Mouse (Mus musculus): ENCODE results near the gene Ap3d1. TPM values are rescaled to one million over a fixed set of nuclear protein-coding genes. Genes with fewer than 3 reads are reported as not detected.
A peak's percentile ranks its signal among the peaks of the same experiment; 100 is the strongest.

The Ap3d1 gene
- polyA plus RNA-seq, 1 experiment from 2014 or later = 69.3 TPM

DNA sequence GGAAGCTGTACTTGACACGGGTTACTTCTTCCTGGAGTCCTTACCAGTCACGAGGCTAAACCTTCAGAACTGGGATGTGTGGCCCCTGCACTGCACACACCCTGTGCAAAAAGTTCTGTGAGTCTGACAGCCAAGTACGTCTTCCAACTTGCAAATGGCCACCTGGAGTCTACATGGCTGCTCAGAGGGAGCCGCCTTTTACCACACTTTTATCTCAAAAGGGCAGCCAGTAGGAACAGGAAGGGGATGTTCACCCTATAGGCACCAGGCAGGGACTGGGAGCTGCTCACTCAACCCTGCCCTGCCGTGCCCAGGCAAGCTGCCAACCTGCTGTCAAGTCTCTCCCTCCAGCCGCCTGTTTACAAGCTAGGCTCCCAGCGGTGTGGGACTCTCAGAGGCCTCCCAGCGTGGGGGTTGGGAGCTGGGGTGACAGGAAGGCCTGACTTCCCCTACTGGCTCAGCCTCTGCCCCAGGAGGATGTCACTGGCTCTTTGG is 64.1 kb downstream of the Ap3d1 start, which contains the start of gene Mknk2:
TSS of gene Mknk2 (minus strand) at position 171 of the 495 bp plus-strand sequence.
- Histone ChIP-seq H3K27ac (ENCODE audit: low read depth, low read length) (peak within 1 kb of the TSS; percentile 94), H3K4me3 (ENCODE audit: low read depth, low read length) (peak within 1 kb of the TSS; percentile 81), H3K4me2 (ENCODE audit: low read depth) (peak within 1 kb of the TSS; percentile 86), H3K36me3 (ENCODE audit: control insufficient read depth, insufficient read depth, low read length) (no peaks in the 10 kb centered on the region), H3K9me3 (ENCODE audit: control insufficient read depth, low read length) (no peaks in the 10 kb centered on the region), H3K27me3 (ENCODE audit: control insufficient read depth, insufficient read depth, low read length) (no peaks in the 10 kb centered on the region), H3K9ac (ENCODE audit: low read length) (peak within 1 kb of the TSS; percentile 77), H3K4me1 (ENCODE audit: control insufficient read depth, insufficient read depth, low read length) (peaks cover 29% of the 10 kb centered on the region)
- 41% methylated on average over 8 of the region's 8 CpGs for WGBS
- no peak for DNase-seq (ENCODE audit: low spot score)
- no peak for ATAC-seq (ENCODE audit: insufficient read depth, low FRiP score, low TSS enrichment)

DNA sequence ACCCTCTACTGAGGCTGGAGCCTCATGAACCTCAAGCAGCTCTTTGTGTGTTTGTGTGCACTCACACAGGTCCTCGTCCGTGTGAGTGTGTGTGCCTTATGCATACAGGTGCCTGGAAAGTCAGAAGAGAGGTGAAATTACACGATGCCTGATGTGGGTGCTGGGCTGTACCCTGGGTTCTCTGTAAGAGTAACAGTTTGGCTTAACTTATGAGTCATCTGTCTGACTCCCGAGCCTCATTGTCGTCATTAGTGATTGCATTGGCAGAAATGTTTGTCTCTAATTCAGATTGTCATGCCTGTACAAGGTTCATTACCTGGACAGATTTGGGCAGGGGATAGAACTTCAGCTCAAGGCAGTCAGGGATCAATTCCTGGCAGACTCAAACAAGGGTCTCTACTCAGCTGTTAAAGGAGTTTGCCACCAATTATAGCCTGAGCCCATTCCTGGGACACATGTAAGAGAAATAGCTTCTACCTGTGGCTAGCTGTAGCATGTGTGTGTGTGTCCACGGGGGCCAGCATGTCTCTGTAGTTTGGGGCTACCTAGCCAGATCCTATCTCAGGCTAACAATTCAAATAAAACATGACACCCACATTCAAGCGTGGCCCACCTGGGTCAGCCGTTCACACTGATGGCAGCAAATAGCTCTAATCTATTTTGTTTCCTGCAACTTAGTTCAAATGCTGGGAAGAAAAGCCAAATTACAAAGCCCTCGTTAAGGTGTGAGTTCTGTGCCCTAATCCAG is 64.8 kb downstream of the Ap3d1 start:
- Histone ChIP-seq H3K4me3 (ENCODE audit: low read depth, low read length) (peak overlapping the region; percentile 81), H3K4me1 (ENCODE audit: control insufficient read depth, insufficient read depth, low read length) (peaks cover 29% of the 10 kb centered on the region), H3K27me3 (ENCODE audit: control insufficient read depth, insufficient read depth, low read length) (no peaks in the 10 kb centered on the region), H3K9ac (ENCODE audit: low read length) (peak overlapping the region; percentile 77), H3K9me3 (ENCODE audit: control insufficient read depth, low read length) (no peaks in the 10 kb centered on the region), H3K36me3 (ENCODE audit: control insufficient read depth, insufficient read depth, low read length) (peaks cover 1% of the 10 kb centered on the region; the same call in 1 of the 2 replicates), H3K27ac (ENCODE audit: low read depth, low read length) (peak overlapping the region; percentile 94), H3K4me2 (ENCODE audit: low read depth) (peak overlapping the region; percentile 86)
- DNase-seq (ENCODE audit: low spot score) (no peak), ATAC-seq (ENCODE audit: insufficient read depth, low FRiP score, low TSS enrichment) (no peak)
- 44% methylated on average over 9 of the region's 9 CpGs for WGBS

DNA sequence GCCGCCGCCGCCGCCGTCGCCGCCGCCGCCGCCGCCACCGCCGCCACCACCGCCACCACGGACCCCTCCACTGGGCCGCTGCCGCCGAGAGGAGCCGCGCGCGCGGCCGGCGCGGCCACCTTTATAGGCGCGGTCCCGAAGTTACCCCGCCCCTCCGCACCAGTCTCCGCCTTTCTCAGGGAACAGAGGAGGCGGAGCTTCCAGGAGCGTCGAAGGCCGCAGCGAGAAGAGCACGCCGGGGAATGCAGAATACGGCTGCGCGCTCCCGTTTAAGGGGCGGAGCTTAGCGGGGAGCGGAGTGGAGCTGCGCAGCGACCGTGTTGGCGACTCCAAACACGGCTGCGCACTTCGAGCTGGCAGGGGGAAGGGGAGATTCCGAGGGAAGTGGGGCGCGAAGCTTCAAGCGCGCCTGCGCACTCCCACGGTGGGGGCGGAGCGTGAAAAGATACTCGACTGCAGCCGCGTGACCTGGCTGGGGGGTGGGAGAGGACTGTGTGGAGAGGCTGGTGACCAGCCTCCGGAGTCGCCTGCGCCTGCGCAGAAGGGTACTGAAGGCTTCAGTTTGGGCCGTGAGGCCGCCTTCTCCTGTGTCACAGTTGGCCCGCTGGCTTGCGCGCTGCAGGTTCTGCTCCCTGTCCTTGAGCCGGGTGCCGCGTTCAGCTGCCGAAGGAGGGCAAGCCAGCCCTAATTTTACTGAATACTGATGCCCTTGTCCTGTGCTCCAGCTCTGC is 65.7 kb downstream of the Ap3d1 start:
- DNase-seq (ENCODE audit: low spot score) (peak; percentile 100), ATAC-seq (ENCODE audit: insufficient read depth, low FRiP score, low TSS enrichment) (peak; percentile 88)
- Histone ChIP-seq H3K4me1 (ENCODE audit: control insufficient read depth, insufficient read depth, low read length) (peaks cover 29% of the 10 kb centered on the region), H3K36me3 (ENCODE audit: control insufficient read depth, insufficient read depth, low read length) (peaks cover 3% of the 10 kb centered on the region), H3K9me3 (ENCODE audit: control insufficient read depth, low read length) (no peaks in the 10 kb centered on the region), H3K27ac (ENCODE audit: low read depth, low read length) (peak overlapping the region; percentile 94), H3K9ac (ENCODE audit: low read length) (peak overlapping the region; percentile 95), H3K27me3 (ENCODE audit: control insufficient read depth, insufficient read depth, low read length) (no peaks in the 10 kb centered on the region), H3K4me2 (ENCODE audit: low read depth) (peak overlapping the region; percentile 86), H3K4me3 (ENCODE audit: low read depth, low read length) (peak overlapping the region; percentile 81)
- WGBS = under 1% methylated on average over 50 of the region's 78 CpGs

DNA sequence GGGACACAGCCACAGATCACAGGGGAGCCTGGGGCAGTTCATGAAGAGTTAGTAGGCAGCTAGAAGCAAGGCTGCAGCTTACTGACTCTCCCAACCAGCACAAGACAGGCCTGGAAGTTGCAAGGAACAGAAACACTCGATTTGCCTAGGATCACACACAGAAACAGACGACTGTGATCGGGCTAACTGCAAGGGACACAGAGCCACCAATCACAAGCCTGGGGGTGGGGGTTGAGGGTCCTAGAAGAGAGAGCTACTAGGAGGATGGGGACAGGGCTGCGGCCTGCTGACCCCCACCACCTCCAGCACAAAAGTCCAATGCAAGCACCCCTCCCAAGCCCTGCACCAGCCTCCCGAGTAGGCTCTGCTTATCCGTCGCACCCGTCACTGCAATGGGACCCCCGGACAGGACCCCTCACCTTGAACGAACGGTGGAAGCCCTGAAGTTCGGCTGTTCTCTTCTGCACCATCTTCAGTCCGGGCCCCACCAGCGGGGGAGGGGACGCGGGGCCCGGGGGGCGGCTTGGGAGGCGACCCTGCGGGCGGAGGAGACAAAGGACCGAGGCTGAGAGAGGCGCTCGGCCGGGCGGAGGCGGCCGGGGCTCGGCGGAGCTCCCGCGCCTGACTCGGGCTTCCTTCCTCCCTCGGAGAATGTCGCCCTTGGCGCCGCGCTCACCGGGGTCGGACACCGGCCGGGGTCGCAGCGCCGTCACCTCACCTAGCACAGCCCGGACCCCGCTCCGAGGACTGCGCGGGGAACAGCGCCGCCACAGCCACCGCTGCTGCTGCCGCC is 66.5 kb downstream of the Ap3d1 start:
- DNase-seq (ENCODE audit: low spot score) = peak; percentile 41
- H3K4me2 ChIP-seq (ENCODE audit: low read depth) = peak overlapping the region; percentile 86
- WGBS = under 1% methylated on average over 46 of the region's 54 CpGs
- no peaks in the 10 kb centered on the region for H3K9me3 ChIP-seq (ENCODE audit: control insufficient read depth, low read length)
- H3K27ac ChIP-seq (ENCODE audit: low read depth, low read length) = peak overlapping the region; percentile 54
- no peaks in the 10 kb centered on the region for H3K27me3 ChIP-seq (ENCODE audit: control insufficient read depth, insufficient read depth, low read length)
- H3K4me1 ChIP-seq (ENCODE audit: control insufficient read depth, insufficient read depth, low read length) = peaks cover 29% of the 10 kb centered on the region
- ATAC-seq (ENCODE audit: insufficient read depth, low FRiP score, low TSS enrichment) = peak; percentile 46
- peak overlapping the region; percentile 95 for H3K9ac ChIP-seq (ENCODE audit: low read length)
- peaks cover 6% of the 10 kb centered on the region for H3K36me3 ChIP-seq (ENCODE audit: control insufficient read depth, insufficient read depth, low read length)
- H3K4me3 ChIP-seq (ENCODE audit: low read depth, low read length) = peak overlapping the region; percentile 81

DNA sequence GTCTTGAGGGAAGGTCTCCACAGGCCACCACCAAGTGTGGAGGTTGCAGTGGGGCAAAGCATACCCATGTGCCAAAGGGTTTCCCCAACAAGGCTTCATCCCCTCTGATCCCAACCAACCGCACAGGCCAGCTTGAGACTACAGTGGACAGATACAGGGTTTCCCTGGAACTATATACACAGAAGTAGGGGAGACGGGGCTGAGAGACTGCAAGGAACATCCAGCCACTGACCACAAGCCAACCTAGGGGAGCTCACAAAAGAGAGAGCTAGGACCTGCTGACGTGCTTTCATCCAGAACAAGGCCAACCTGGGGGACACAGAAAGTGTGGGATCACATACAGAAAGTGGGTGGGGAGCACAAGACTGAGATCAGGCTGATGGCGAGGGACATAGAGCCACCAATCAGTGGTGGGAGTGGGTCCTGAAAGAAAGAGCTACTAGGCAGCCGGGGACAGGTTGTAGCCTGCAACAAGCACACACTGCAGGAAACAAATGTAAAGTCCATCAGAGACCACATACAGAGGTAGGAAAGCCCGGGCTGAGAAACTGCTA is 67.1 kb downstream of the Ap3d1 start:
- Histone ChIP-seq H3K27me3 (ENCODE audit: control insufficient read depth, insufficient read depth, low read length) (no peaks in the 10 kb centered on the region), H3K4me1 (ENCODE audit: control insufficient read depth, insufficient read depth, low read length) (peaks cover 29% of the 10 kb centered on the region), H3K27ac (ENCODE audit: low read depth, low read length) (peak overlapping the region; percentile 17; the same call in 1 of the 2 replicates), H3K4me2 (ENCODE audit: low read depth) (peak overlapping the region; percentile 86), H3K4me3 (ENCODE audit: low read depth, low read length) (peak overlapping the region; percentile 81), H3K9ac (ENCODE audit: low read length) (peak overlapping the region; percentile 95), H3K36me3 (ENCODE audit: control insufficient read depth, insufficient read depth, low read length) (peaks cover 6% of the 10 kb centered on the region), H3K9me3 (ENCODE audit: control insufficient read depth, low read length) (no peaks in the 10 kb centered on the region)
- DNase-seq (ENCODE audit: low spot score) (no peak), ATAC-seq (ENCODE audit: insufficient read depth, low FRiP score, low TSS enrichment) (no peak)
- 30% methylated on average over 6 of the region's 6 CpGs for WGBS

DNA sequence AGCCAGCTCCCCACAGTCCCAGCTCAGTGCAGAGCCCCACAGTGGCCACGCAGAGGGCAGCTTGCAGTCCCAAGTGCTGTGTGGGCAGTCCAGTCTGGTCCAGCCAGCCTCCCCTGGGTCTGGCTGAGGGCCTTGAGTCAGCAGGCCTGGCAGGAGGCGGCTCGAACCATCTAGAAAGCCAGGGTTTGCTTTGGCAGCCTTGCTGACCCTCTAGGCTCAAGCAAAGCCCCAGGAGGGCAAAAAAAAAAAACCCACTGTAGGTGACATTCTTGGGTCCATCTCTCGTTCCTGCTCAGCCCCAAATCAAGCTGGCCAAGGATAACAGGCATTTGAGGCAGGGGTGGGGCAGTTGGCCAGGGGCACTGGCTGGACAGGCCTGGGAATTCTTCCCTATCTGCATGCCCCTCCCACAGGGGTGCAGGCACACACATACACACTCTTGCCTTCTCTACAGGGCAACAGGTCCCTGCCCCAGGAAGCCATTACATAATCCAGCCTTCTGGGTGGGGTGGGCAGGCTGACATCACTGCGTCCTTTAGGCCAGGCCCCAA is 67.8 kb downstream of the Ap3d1 start:
- Histone ChIP-seq H3K36me3 (ENCODE audit: control insufficient read depth, insufficient read depth, low read length) (peaks cover 10% of the 10 kb centered on the region), H3K4me1 (ENCODE audit: control insufficient read depth, insufficient read depth, low read length) (peaks cover 29% of the 10 kb centered on the region), H3K9me3 (ENCODE audit: control insufficient read depth, low read length) (no peaks in the 10 kb centered on the region), H3K9ac (ENCODE audit: low read length) (peak overlapping the region; percentile 95; the same call in 1 of the 2 replicates), H3K4me3 (ENCODE audit: low read depth, low read length) (peak overlapping the region; percentile 81), H3K4me2 (ENCODE audit: low read depth) (peak overlapping the region; percentile 86), H3K27ac (ENCODE audit: low read depth, low read length) (no peak overlapping the region), H3K27me3 (ENCODE audit: control insufficient read depth, insufficient read depth, low read length) (no peaks in the 10 kb centered on the region)
- no peak for ATAC-seq (ENCODE audit: insufficient read depth, low FRiP score, low TSS enrichment)
- no peak for DNase-seq (ENCODE audit: low spot score)
- WGBS = 68% methylated on average over 5 of the region's 5 CpGs

DNA sequence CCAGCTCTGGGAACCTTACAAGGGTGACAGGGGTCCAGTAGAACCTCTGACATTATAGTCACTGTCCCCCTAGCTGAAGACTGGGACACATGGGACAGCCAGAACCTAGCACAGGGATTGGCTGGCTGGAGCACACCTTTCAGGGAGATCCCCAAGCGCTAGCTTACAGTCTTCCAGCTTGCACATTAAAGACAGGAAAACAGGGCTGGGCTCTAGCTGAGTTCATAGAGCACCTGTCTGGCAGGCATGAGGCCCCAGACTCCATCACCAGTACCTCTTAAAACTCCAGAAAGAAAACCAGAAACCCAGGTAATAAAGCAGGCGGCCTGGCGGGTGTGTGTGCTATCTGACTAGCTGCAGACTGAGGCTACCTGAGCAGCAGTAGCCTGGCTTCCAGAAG is 68.4 kb downstream of the Ap3d1 start:
- Histone ChIP-seq H3K36me3 (ENCODE audit: control insufficient read depth, insufficient read depth, low read length) (peaks cover 16% of the 10 kb centered on the region), H3K4me2 (ENCODE audit: low read depth) (peak overlapping the region; percentile 20; the same call in 1 of the 2 replicates), H3K9me3 (ENCODE audit: control insufficient read depth, low read length) (no peaks in the 10 kb centered on the region), H3K4me1 (ENCODE audit: control insufficient read depth, insufficient read depth, low read length) (peaks cover 29% of the 10 kb centered on the region), H3K9ac (ENCODE audit: low read length) (peak overlapping the region; percentile 32; the same call in 1 of the 2 replicates), H3K27me3 (ENCODE audit: control insufficient read depth, insufficient read depth, low read length) (no peaks in the 10 kb centered on the region), H3K4me3 (ENCODE audit: low read depth, low read length) (peak overlapping the region; percentile 81), H3K27ac (ENCODE audit: low read depth, low read length) (no peak overlapping the region)
- WGBS = 92% methylated on average over 3 of the region's 3 CpGs
- DNase-seq (ENCODE audit: low spot score) = no peak
- ATAC-seq (ENCODE audit: insufficient read depth, low FRiP score, low TSS enrichment) = no peak
